Mouse (Mus musculus) G1E-ER4 (cell line): ENCODE results near the gene Rab31. TPM values are rescaled to one million over a fixed set of nuclear protein-coding genes. Genes with fewer than 3 reads are reported as not detected.

Experiments
- GATA1 ChIP-seq: IDR thresholded peaks from one replicate; pipeline ENCODE4 v1.8.0; 2012; ENCODE audit warnings: low read length, inconsistent platforms
- polyA plus RNA-seq: library from polyadenylated mRNA; stranded (reverse); fragments of >175 nt; gene quantifications from 2 replicates; pipeline ENCODE4 v1.2.3, GENCODE M21; 2012

Rab31 gene
- polyA plus RNA-seq, 1 experiment = 0.01 TPM

DNA sequence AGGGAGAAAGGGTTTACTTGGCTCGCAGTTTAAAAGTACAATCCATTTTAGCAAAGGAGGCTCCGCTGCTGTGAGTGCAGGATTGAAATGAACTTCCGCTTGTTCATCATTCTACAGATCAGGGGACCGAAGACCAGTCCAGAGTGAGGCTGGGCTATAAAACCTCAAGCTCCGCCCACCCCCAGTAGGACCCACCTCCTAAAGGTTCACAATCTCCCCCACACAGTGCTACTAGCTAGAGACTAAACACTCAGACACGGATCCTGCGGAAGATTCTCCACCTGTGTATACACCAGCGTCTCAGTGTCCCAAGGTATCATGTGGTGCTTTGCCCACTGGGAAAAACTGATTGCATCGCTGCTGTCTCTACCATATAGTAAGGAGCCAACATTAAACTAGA, 40.8 kb downstream of the Rab31 start:
- TF ChIP-seq GATA1 = no peak

DNA sequence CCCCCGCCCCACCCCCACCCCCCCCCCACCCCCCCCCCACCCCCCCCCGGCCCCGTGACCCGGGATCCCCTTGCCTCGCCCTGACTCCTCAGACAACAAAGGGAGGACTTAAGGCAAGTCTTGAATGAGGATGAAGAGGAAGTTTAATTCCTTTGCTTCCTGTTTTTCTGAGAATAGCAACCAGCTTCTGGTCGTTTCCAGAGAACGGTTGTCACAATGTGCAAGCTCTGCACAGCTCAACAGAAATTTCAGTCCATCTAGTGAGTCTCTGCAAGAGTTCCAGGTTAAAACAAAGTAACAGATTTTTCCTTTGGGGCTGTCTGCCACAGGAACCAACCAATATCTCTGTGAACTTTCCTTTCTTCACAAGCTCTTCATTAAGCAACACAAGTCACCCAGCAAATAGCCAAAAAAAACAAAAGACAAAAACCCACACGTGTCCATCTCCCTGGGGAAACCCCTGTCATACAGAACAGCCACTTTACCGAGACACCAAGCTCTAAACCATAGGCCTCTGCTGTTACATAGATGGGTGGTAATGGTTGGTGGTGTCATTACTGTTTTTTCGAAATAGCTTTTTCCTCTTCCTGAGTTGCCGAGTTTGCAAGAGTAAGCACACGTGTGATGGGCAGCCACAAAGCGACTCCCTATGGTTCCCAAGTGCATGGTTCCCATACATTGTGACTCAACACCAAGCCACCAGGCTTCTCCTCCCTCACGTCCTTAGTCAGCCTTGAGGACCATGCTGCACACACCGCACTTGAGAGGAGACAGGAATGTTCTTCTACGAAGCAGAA, 42.4 kb downstream of the Rab31 start:
- no peak for TF ChIP-seq GATA1

DNA sequence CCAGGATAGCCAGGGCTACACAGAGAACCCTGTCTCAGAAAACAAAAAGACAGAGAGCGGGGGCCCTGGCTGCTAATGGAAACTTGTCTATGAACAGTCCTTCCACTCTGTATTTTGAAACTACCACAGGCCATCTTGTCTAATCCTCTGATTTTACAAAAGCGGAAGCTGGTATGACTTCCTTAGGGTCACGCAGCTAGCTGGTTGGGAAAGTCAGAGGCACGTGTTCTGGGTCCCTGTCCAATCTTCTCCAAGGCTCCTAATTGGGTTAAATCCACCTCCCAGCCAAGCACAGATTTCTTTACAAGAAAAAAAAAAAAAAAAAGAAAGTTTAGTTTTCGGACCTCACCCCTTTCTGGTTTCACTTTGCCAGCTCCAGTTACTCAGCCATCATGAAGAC, 45.8 kb downstream of the Rab31 start:
- TF ChIP-seq GATA1 = no peak

DNA sequence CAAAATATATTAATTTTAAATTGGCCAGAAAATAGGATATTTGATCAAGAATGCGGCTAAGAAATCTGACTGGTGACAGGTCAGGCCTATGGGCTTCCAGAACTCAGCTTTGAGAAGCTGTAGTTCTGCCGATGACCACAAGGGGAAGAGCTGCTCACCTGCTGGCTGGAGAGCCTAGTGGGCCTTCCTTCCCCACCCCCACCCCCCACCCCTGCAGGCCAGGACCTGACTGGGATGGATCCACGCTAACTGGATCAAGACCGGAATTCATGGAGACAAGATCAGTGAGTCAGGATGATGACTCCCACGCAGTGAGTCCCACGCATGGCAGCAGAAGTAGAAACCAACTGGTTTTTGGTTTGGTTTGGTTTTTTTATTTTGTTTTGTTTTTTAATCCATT, 46.3 kb downstream of the Rab31 start:
- TF ChIP-seq GATA1 = no peak

DNA sequence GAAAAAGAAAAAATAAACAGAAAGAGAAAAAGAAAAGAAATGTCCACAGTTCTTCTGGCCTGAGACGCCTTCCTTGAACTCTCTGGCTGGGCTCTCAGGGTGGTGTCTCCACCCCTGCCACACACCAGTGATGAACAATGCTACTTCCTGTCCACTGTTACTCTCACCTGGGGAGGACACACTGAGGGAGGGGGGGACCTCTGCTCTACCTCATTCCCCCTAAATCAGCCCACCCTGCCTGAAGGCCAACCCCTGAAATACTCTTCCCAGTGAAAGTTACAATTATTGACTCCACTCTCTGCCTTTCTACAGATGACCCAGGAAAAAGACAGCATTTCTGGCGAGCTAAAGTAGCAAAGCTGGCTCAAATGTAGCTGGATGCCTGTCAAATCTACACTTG, 46.7 kb downstream of the Rab31 start:
- TF ChIP-seq GATA1 = no peak

DNA sequence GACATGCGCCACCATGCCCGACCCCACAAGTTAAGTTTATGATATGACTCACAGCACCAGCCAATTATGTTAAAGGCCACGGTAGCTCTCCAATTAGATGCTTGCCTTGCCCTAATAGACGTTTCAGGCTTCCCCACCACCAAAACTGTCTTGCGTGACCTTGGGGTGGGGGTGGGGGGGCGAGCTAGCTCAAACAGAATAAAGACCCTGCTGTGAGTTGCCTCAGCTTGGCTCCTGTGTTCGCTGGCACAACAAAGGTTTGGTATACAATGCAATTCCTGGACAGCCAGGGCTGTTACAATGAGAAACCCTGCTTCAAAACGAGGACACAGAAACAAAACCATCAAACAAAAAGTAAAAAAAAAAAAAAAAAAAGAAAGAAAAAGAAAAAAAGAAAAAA, 47.2 kb downstream of the Rab31 start:
- TF ChIP-seq GATA1 = no peak

DNA sequence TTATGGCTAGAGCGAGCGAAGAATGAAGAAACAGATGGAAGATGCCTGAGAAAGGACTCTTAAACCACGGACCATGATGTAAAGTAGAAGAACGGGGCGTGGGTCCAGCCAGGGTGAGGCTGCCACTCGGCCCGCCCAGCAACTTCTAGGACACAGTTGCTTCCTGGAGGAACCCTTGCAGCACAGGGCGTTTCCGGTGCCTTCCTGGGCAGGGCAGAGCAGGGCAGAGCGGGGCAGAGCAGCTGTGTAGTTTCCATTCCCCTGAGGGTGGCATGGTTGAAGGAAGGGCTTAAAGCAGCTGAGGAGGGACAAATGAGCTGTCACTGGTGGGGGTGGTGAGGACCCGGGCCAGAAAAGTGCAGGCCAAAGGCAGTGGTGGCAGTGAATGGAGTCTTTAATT, 48.3 kb downstream of the Rab31 start:
- no peak for TF ChIP-seq GATA1

DNA sequence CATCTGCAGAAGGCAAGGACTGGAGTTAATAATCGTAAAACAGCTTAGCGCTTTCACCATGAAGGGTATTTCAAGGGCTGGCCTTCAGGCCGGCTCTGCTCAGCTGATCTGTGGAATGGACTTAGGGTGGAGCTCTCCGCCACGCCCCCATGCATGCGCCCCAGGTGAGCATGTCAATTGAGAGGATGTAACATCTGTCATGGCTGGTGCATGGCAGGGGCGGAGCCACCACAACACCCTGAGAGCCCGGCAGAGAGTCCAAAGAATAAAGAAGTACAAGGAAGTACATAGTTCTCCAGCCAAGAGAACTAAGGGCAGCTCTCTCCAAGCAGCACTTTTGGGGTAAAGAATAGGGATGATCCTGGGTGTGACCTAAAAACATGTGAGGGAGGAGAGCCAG, 48.9 kb downstream of the Rab31 start:
- TF ChIP-seq GATA1 = no peak

DNA sequence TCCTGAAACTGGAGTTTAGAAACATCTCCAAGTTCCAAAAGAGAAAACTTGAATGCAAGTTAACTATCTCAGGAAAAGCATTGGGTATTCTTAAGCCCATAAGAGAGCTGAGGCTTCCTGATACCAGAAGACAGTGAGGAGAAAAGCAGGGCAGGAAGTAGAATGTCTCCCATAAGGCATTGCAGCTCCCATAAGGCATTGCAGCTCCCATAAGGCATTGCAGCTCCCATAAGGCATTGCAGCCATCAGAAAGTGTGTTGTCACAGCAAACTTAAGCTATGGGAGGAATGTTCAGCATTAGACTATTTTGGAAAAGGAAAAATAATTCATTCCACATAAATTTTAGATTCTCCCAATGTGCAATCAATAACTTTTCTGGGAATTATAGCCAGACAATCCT, 51.2 kb downstream of the Rab31 start:
- TF ChIP-seq GATA1 = no peak

DNA sequence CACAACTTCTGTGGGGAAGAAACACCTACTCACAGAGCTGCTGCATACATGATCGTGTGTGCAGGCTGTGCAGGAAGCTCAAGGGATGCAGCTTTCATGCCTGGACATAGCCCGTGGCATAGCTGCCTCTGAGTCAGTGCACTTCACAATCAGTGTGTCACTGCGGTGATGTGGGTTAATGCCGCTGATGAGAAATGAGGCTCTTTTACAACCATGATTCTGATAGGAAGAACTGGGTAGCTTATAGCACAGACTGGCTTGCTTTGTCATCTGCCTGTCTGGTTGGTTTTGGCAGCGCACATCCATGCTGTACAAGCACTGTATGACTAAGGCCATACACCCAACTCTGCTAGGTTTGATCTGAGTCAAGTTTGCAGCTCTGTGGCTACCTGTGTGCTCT, 52.7 kb downstream of the Rab31 start:
- no peak for TF ChIP-seq GATA1

DNA sequence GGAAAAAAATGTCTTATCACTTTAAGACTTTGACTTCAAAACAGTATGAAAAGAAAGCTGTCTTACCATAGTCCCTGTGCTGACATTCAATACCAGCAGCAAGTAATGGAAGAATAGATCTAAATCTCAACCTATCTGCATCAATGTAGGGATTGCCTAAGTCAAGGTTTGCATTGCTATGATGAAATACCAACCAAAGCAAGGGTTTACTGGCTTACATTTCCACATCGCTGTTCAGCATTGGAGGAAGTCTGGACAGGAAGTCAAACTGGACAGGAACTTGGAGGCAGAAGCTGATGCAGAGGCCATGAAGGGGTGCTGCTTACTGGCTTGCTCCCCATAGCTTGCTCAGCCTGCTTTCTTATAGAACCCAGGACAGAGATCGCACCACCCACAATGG, 54.0 kb downstream of the Rab31 start:
- TF ChIP-seq GATA1 = no peak

DNA sequence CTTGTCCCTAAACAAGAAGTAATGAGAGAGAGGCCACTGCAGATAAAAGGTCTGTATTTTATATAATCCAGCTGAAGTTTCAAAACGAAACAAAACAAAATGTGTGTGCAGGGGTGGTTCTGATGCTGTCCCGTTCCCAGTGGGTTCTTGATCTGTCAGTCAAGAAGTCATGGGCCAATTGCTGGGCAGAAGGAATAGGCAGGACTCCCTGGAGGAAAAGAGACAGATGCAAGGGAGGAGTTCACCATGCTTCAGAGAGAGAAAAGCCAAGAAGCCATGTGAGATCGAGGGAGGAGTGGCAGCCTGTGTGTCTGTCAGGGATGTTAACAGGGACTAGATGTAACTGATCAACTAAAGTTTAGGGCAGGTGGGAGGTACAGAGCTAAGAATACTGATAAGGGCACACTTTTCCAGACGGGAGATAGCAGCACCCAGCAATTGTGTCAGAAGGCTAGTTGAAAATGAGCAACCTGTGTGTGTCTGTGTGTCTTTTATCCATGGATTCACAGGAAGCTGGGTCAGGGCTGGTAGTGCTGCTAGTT, 54.8 kb downstream of the Rab31 start:
- TF ChIP-seq GATA1 = no peak

DNA sequence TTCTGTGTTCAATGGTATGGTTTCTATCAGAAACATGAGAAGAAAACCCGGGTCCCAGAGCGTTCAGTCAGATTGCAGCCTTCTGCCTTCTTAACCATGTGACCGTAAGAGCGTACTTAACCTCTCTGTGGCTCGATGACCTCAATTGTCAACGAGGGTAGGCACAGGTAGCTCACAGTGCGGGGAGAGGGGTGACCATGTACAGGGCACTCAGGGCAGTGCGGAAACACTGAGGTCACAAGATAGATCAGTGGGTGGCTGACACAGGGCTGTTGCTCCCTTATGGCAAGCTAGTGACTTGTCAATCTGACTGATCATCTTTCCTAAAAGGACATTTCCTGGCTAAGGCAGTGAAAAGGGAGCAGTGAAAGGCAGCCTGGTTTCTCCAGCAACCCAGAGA, 58.5 kb downstream of the Rab31 start:
- no peak for TF ChIP-seq GATA1

DNA sequence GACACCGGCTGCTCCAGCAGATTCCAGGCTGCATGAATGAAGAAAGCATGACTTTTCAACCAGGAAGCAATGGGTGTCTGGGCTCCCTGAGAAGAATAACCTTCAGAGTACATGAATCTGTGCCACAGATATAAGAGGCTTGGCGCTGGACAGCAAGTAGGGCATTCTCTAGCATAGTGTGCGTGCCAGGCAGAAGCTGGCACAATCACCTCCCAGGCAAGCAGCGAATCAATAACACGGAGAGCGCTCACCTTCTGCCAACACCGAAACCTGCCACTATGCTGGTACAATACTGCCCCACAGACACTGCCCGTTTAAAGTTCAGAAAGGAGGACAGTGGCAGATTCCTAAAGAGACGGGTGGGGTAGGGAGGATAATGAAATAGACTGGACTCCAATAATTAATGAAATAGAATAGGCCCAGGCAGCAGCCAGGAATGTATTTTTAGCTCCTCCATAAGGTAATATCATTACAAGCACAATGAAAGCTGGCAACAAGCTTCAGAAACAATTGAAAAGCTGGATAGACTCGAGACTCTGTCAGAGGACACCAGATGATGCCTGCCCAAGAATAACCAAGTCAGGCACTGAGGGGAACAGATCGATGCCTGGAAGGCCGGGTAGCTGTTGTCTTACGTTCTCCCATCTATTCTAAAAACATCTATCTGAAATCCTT, 59.6 kb downstream of the Rab31 start:
- no peak for TF ChIP-seq GATA1

DNA sequence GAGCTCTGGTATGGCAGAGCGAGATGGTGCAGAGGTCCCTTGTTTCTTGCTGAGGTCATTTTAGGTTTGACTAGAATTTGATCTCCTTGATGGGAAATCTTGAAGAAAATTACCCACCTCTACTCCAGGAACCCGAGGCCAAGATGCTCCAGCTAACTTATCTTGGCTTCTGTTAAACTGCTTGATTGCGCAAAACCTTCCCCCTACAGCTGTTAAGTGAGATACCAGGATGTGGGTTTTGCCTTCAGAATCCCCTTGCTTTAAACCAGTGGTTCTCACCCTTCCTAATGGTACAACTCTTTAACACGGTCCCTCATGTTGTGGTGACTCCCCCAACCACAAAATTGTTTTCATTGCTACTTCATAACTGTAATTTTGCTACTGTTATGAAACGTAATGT, 60.8 kb downstream of the Rab31 start:
- no peak for TF ChIP-seq GATA1

DNA sequence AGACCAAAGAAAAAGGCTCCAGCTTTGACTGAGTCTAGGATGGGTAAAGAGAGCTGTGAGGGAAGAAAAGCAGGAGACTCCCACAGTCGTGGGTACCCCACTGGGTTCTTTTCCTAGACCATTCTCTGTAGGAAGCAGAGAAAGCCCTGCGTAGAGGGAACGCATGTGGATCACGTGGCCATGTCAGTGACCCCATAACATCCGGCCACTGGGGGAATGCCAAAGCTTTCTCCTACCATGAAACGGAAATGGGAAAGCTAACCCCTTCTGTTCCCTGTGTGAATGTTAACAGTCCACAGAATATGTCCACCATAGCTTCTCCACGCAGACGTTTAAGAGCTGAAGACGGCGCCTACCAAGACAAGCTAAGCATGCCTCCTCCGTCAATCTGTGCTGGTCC, 62.0 kb downstream of the Rab31 start:
- no peak for TF ChIP-seq GATA1

DNA sequence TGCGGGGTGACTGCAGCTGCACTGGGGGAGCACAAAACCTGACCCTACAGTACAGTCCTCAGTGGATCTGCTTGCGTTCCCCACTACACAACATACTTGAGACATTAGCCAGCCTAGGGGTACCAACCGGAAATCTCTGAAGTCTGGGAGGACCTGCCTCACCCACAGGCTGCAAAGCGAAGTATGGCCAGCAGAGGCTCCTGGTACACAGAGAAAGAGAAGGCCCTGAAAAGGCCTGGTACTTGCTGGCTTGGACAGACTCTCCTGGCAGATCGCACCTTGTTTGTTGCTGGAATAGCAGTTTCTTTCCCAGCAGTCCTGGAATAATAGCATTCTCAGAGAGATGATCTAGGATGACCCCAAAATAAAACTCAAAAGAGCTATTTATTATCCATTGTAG, 66.3 kb downstream of the Rab31 start:
- no peak for TF ChIP-seq GATA1
